Mouse (Mus musculus): ENCODE results near the gene Parp2. TPM values are rescaled to one million over a fixed set of nuclear protein-coding genes. Genes with fewer than 3 reads are reported as not detected.

Parp2 gene
- polyA plus RNA-seq, 1 experiment from 2014 or later, result 52.1 TPM

Other genes with a start within 250 kb of the Parp2 start
- not detected in 2 replicates for gene Olfr744, start 193.0 kb upstream of the Parp2 start, polyA plus RNA-seq (2016; fragmentation: Nextera tagmentation; extraction: Ambion mirVana)
- not detected in 2 replicates for gene Olfr745, start 168.5 kb upstream of the Parp2 start, polyA plus RNA-seq (2016; fragmentation: Nextera tagmentation; extraction: Ambion mirVana)
- gene Olfr746, start 160.8 kb upstream of the Parp2 start, polyA plus RNA-seq (2016; fragmentation: Nextera tagmentation; extraction: Ambion mirVana), result not detected in 2 replicates
- not detected in 2 replicates for gene Olfr747, start 114.6 kb upstream of the Parp2 start, polyA plus RNA-seq (2016; fragmentation: Nextera tagmentation; extraction: Ambion mirVana)
- gene Olfr748, start 100.5 kb upstream of the Parp2 start, polyA plus RNA-seq (2016; fragmentation: Nextera tagmentation; extraction: Ambion mirVana), result not detected in 2 replicates
- gene Olfr749, start 62.7 kb upstream of the Parp2 start, polyA plus RNA-seq (2016; fragmentation: Nextera tagmentation; extraction: Ambion mirVana), result not detected in 2 replicates
- gene Ttc5, start 22.3 kb upstream of the Parp2 start, polyA plus RNA-seq (2016; fragmentation: Nextera tagmentation; extraction: Ambion mirVana), result 108 and 121 TPM in 2 replicates
- gene Ccnb1ip1, start 109 bp upstream of the Parp2 start, polyA plus RNA-seq (2016; fragmentation: Nextera tagmentation; extraction: Ambion mirVana), result not detected in 2 replicates
- gene Tep1, start 62.7 kb downstream of the Parp2 start, polyA plus RNA-seq (2016; fragmentation: Nextera tagmentation; extraction: Ambion mirVana), result 3.7 and 5.1 TPM in 2 replicates
- 0.35 and 0.60 TPM in 2 replicates for gene Klhl33, start 89.7 kb downstream of the Parp2 start, polyA plus RNA-seq (2016; fragmentation: Nextera tagmentation; extraction: Ambion mirVana)
- 141 and 147 TPM in 2 replicates for gene Osgep, start 117.1 kb downstream of the Parp2 start, polyA plus RNA-seq (2016; fragmentation: Nextera tagmentation; extraction: Ambion mirVana)
- 321 and 333 TPM in 2 replicates for gene Apex1, start 117.1 kb downstream of the Parp2 start, polyA plus RNA-seq (2016; fragmentation: Nextera tagmentation; extraction: Ambion mirVana)
- gene Pip4p1, start 123.0 kb downstream of the Parp2 start, polyA plus RNA-seq (2016; fragmentation: Nextera tagmentation; extraction: Ambion mirVana), result 68.3 and 72.8 TPM in 2 replicates
- gene Pnp, start 123.2 kb downstream of the Parp2 start, polyA plus RNA-seq (2016; fragmentation: Nextera tagmentation; extraction: Ambion mirVana), result 50.0 and 50.1 TPM in 2 replicates
- not detected in 2 replicates for gene Gm49342, start 136.7 kb downstream of the Parp2 start, polyA plus RNA-seq (2016; fragmentation: Nextera tagmentation; extraction: Ambion mirVana)
- 0.46 and 0.52 TPM in 2 replicates for gene Pnp2, start 148.2 kb downstream of the Parp2 start, polyA plus RNA-seq (2016; fragmentation: Nextera tagmentation; extraction: Ambion mirVana)
- not detected in 2 replicates for gene Rnase10, start 199.9 kb downstream of the Parp2 start, polyA plus RNA-seq (2016; fragmentation: Nextera tagmentation; extraction: Ambion mirVana)
- not detected in 2 replicates for gene Rnase9, start 234.0 kb downstream of the Parp2 start, polyA plus RNA-seq (2016; fragmentation: Nextera tagmentation; extraction: Ambion mirVana)
- not detected in 2 replicates for gene Rnase11, start 242.3 kb downstream of the Parp2 start, polyA plus RNA-seq (2016; fragmentation: Nextera tagmentation; extraction: Ambion mirVana)
- not detected in 2 replicates for gene Rnase12, start 249.8 kb downstream of the Parp2 start, polyA plus RNA-seq (2016; fragmentation: Nextera tagmentation; extraction: Ambion mirVana)

All from midbrain, embryonic 12.5 days (tissue).